Mouse (Mus musculus) hematopoietic multipotent progenitor cell, adult 10-12 weeks (in vitro differentiated cells): ENCODE results near the gene Kctd18. TPM values are rescaled to one million over a fixed set of nuclear protein-coding genes. Genes with fewer than 3 reads are reported as not detected.

Source experiments
- polyA plus RNA-seq: library from polyadenylated mRNA; stranded (reverse); fragments of >175 nt; gene quantifications from 2 replicates; pipeline ENCODE4 v1.2.3, GENCODE M21; 2012; ENCODE audit warnings: low replicate concordance

Gene Kctd18
- 11.3 and 15.4 TPM in 2 replicates for polyA plus RNA-seq

GRCm38 (mm10) chr1:58018856-58019255, at the start of gene Kctd18:
Gene Kctd18 (minus strand): TSS chr1:58018956.

GRCm38 (mm10) chr1:58029636-58030117, 10.9 kb upstream of the Kctd18 start, which contains the start of gene Aox1:
Gene Aox1 (plus strand): TSS chr1:58029931.

GRCm38 (mm10) chr1:57995432-57996132, 23.2 kb downstream of the Kctd18 start, which contains the start of gene Sgo2a:
Gene Sgo2a (plus strand): TSS chr1:57995971.

Other genes with a start within 250 kb of the Kctd18 start
- 0.19 TPM in 1 of 2 replicates, not detected in the other for gene Spats2l, start 244.8 kb downstream of the Kctd18 start, polyA plus RNA-seq
- 0.51 and 0.82 TPM in 2 replicates for gene Sgo2a, start 23.0 kb downstream of the Kctd18 start, polyA plus RNA-seq
- gene Aox1, start 11.0 kb upstream of the Kctd18 start, polyA plus RNA-seq = 0.02 and 0.03 TPM in 2 replicates
- gene Aox3, start 94.2 kb upstream of the Kctd18 start, polyA plus RNA-seq = not detected in 2 replicates
- gene Aox4, start 191.4 kb upstream of the Kctd18 start, polyA plus RNA-seq = 0.08 and 0.18 TPM in 2 replicates